8 mouse cellular contexts compared by ENCODE assay signal in the genomic region with DNA sequence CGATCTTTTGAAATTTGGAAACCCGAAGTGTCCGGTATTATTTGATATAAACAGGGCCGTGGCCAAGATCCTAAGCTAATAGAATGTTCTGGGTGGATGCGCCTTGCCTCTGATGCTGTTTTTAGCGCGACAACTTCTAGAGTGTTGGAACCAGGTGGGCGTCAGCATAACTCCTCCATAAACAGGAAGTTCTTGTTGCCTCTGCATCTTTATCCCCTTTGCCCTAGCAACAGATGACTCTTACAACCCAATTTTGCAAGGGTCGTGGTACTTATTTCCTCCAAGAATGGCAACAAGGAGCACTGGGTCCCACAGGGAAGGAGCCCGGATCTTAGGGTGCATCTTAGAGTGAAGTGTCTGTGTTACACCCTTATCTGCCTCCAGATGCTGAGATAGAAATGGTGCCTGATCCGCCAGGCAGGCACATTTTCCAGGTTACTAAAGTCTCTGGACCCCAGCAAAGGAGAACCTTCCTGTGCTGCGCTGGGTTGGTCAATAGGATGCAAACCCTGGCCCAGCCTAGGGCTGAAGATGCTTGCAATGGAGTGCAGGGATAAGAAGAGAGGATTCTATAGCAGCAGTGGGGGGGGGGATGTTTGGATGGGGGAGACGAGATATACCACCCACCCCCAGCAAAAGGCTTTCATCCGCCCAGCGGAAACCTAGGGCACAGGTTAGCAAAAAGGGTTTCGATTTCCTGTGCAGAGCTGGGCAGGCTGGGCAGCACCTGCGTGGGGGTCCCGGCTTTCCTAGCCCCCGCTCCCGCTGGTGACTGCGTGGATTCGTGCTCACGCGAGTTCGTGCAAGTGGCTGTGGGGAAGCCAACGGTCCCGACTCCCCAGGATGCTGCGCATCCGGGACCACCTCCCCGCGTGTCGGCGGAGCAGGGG. TPM values are rescaled to one million over a fixed set of nuclear protein-coding genes. Genes with fewer than 3 reads are reported as not detected.
DNase-seq lines count a peak whose midpoint lies in the region; ATAC-seq lines count a peak whose summit lies in the region.

No protein-coding gene starts in this region.

- H3K9ac ChIP-seq in embryonic facial prominence, embryonic 14.5 days (ENCODE audit: low read depth, low read length): peak overlapping the region; percentile 75
- H3K9ac ChIP-seq in intestine, embryonic 16.5 days (ENCODE audit: low read depth, low read length): peak overlapping the region; percentile 65

- peak overlapping the region; percentile 68 for H3K4me3 ChIP-seq in embryonic facial prominence, embryonic 14.5 days (ENCODE audit: low read depth, low read length)
- H3K4me3 ChIP-seq in intestine, embryonic 16.5 days (ENCODE audit: low read length): peak overlapping the region; percentile 65

- H3K4me1 ChIP-seq in embryonic facial prominence, embryonic 14.5 days (ENCODE audit: control insufficient read depth, insufficient read depth, low read length): no peaks in the 10 kb centered on the region
- 0 out of 2 replicates have a peak, but pooled peaks cover 6% of the 10 kb centered on the region for H3K4me1 ChIP-seq in intestine, embryonic 16.5 days (ENCODE audit: control insufficient read depth, insufficient read depth, low read length)

- peaks cover 8% of the 10 kb centered on the region; the same call in 1 of the 2 replicates for H3K9me3 ChIP-seq in embryonic facial prominence, embryonic 14.5 days (ENCODE audit: control insufficient read depth, low read length)
- no peaks in the 10 kb centered on the region for H3K9me3 ChIP-seq in intestine, embryonic 16.5 days (ENCODE audit: control insufficient read depth, low read length)

- no peaks in the 10 kb centered on the region for H3K36me3 ChIP-seq in embryonic facial prominence, embryonic 14.5 days (ENCODE audit: control insufficient read depth, insufficient read depth, low read length)
- no peaks in the 10 kb centered on the region for H3K36me3 ChIP-seq in intestine, embryonic 16.5 days (ENCODE audit: control insufficient read depth, insufficient read depth, low read length)

- DNase-seq in embryo, embryonic 10.5 days (ENCODE audit: low spot score): peak; percentile 33
- DNase-seq in embryo, embryonic 10 days (ENCODE audit: low spot score): no peak
- peak; percentile 57 for DNase-seq in 3T3-L1 (ENCODE audit: low read depth, low spot score)
- DNase-seq in embryonic facial prominence, embryonic 14.5 days (ENCODE audit: low spot score): no peak
- DNase-seq in neural tube, embryonic 10.5 days (ENCODE audit: extremely low spot score, low spot score): peak; percentile 27
- DNase-seq in adrenal gland, adult 18-20 months (ENCODE audit: low spot score in 2 of 2): no peak
- DNase-seq in adrenal gland, postnatal 36 days: no peak

- no peak overlapping the region for H3K27ac ChIP-seq in embryonic facial prominence, embryonic 14.5 days (replicated peaks; ENCODE audit: low read depth, low read length)
- H3K27ac ChIP-seq in intestine, embryonic 16.5 days (ENCODE audit: low read length): no peak overlapping the region

- peak overlapping the region; percentile 93 for H3K4me2 ChIP-seq in embryonic facial prominence, embryonic 14.5 days (ENCODE audit: low read depth, low read length)
- H3K4me2 ChIP-seq in intestine, embryonic 16.5 days (ENCODE audit: low read depth, low read length): peak overlapping the region; percentile 100

- WGBS in embryonic facial prominence, embryonic 14.5 days: 28% methylated on average over 21 of the region's 33 CpGs
- WGBS in intestine, embryonic 16.5 days: 19% methylated on average over 33 of the region's 33 CpGs

- peak; percentile 37 for ATAC-seq in embryonic facial prominence, embryonic 14.5 days (ENCODE audit: low read depth)
- peak; percentile 31; the same call in 1 of the 2 replicates for ATAC-seq in intestine, embryonic 16.5 days

- H3K27me3 ChIP-seq in embryonic facial prominence, embryonic 14.5 days (replicated peaks; ENCODE audit: control insufficient read depth, insufficient read depth, low read length): no peaks in the 10 kb centered on the region
- no peaks in the 10 kb centered on the region for H3K27me3 ChIP-seq in intestine, embryonic 16.5 days (replicated peaks; ENCODE audit: control insufficient read depth, insufficient read depth, low read length)

RNA-seq across cellular contexts. Expression of a gene that starts 0.8 kb away (rescaled TPM):
- polyA plus RNA-seq in embryonic facial prominence, embryonic 14.5 days (2014; fragmentation: Nextera tagmentation; extraction: Ambion mirVana): 1.8 and 1.9 TPM in 2 replicates
- polyA plus RNA-seq in intestine, embryonic 16.5 days (2015; fragmentation: Nextera tagmentation; extraction: Ambion mirVana): 0.70 and 0.71 TPM in 2 replicates
- total RNA-seq in adrenal gland, adult 18-20 months (2021): 1 to 10 TPM; 1.9 to 2.6 TPM
- 1 to 10 TPM; 1.4 to 2.1 TPM for total RNA-seq in adrenal gland, postnatal 36 days (2021)

Comparison
In these comparisons a context has a peak if more than half of its experiments do, and no peak if none do; other contexts are left out.
1. DNase-seq: peak in embryo, embryonic 10.5 days (single experiment), 3T3-L1 (single experiment) and neural tube, embryonic 10.5 days (single experiment); none in embryo, embryonic 10 days (single experiment), embryonic facial prominence, embryonic 14.5 days (single experiment), adrenal gland, adult 18-20 months (0 of 2) and adrenal gland, postnatal 36 days (0 of 2).